Mouse (Mus musculus) midbrain, embryonic 15.5 days (tissue): ENCODE results near the gene Rarb. TPM values are rescaled to one million over a fixed set of nuclear protein-coding genes. Genes with fewer than 3 reads are reported as not detected.

Experiments
- ATAC-seq: fragments of 200-750 bp; cut with Nextera tagmentation; replicated peaks from 2 replicates; pipeline ENCODE4 v1.8.0; 2017; ENCODE audit warnings: moderate TSS enrichment
- H3K27ac ChIP-seq: fragments of 300-500 bp; sonication (generic); 2 replicates; pipeline ENCODE4 v1.5.1; 2015; ENCODE audit warnings: mild to moderate bottlenecking, inconsistent platforms
- H3K27me3 ChIP-seq: fragments of 300-500 bp; sonication (generic); replicated peaks from 2 replicates; pipeline ENCODE4 v1.6.1; 2015; ENCODE audit warnings: inconsistent platforms
- H3K36me3 ChIP-seq: fragments of 300-500 bp; sonication (generic); replicated peaks from 2 replicates; pipeline ENCODE4 v1.6.1; 2015; ENCODE audit warnings: inconsistent platforms
- H3K4me1 ChIP-seq: fragments of 300-500 bp; sonication (generic); 2 replicates; pipeline ENCODE4 v1.6.1; 2015; ENCODE audit warnings: inconsistent platforms
- H3K4me2 ChIP-seq: fragments of 300-500 bp; sonication (generic); 2 replicates; pipeline ENCODE4 v1.6.1; 2015; ENCODE audit warnings: inconsistent platforms, mild to moderate bottlenecking, moderate library complexity
- H3K4me3 ChIP-seq: fragments of 300-500 bp; sonication (generic); 2 replicates; pipeline ENCODE4 v1.5.1; 2015; ENCODE audit warnings: mild to moderate bottlenecking, inconsistent platforms
- H3K9ac ChIP-seq: fragments of 300-500 bp; sonication (generic); 2 replicates; pipeline ENCODE4 v1.6.1; 2015; ENCODE audit warnings: mild to moderate bottlenecking, inconsistent platforms
- H3K9me3 ChIP-seq: fragments of 300-500 bp; sonication (generic); 2 replicates; pipeline ENCODE4 v1.6.1; 2016; ENCODE audit warnings: inconsistent platforms
- WGBS: fragments of 180-500 bp; shearing (Covaris S2); methylation state at CpG from one replicate; pipeline ENCODE4 v1.1.7; 2015; ENCODE audit warnings: mixed read lengths; 5-methylcytosine and 5-hydroxymethylcytosine counted together
- polyA plus RNA-seq: library from polyadenylated mRNA; unstranded; fragments of >200 nt; fragmentation: Nextera tagmentation; extraction: Ambion mirVana; gene quantifications from 2 replicates; pipeline ENCODE4 v1.2.1, GENCODE M21; 2015

The Rarb gene
- polyA plus RNA-seq, 1 experiment from 2014 or later: 8.1 TPM

GRCm38 (mm10) chr14:16434396-16435171 lies 384.4 kb downstream of the Rarb start:
- peak; percentile 46 for ATAC-seq
- Histone ChIP-seq H3K36me3 (peaks cover 8% of the 10 kb centered on the region; the same call in 1 of the 2 replicates), H3K4me2 (no peak overlapping the region), H3K27me3 (no peaks in the 10 kb centered on the region), H3K4me3 (no peak overlapping the region), H3K9me3 (no peaks in the 10 kb centered on the region), H3K4me1 (no peaks in the 10 kb centered on the region), H3K27ac (no peak overlapping the region), H3K9ac (no peak overlapping the region)
- 54% methylated on average over 3 of the region's 3 CpGs for WGBS

GRCm38 (mm10) chr14:16433206-16433605 lies 385.8 kb downstream of the Rarb start:
- H3K4me1 ChIP-seq: no peaks in the 10 kb centered on the region
- 75% methylated on average over 2 of the region's 2 CpGs for WGBS
- H3K27me3 ChIP-seq: no peaks in the 10 kb centered on the region
- no peak overlapping the region for H3K4me2 ChIP-seq
- no peaks in the 10 kb centered on the region for H3K9me3 ChIP-seq
- no peak overlapping the region for H3K27ac ChIP-seq
- no peak overlapping the region for H3K4me3 ChIP-seq
- no peak for ATAC-seq
- H3K9ac ChIP-seq: no peak overlapping the region
- peaks cover 12% of the 10 kb centered on the region; the same call in 1 of the 2 replicates for H3K36me3 ChIP-seq

GRCm38 (mm10) chr14:16432550-16432949 lies 386.4 kb downstream of the Rarb start:
- Histone ChIP-seq H3K27me3 (no peaks in the 10 kb centered on the region), H3K36me3 (peaks cover 12% of the 10 kb centered on the region; the same call in 1 of the 2 replicates), H3K9ac (no peak overlapping the region), H3K27ac (no peak overlapping the region), H3K4me1 (no peaks in the 10 kb centered on the region), H3K4me3 (no peak overlapping the region), H3K4me2 (no peak overlapping the region), H3K9me3 (no peaks in the 10 kb centered on the region)
- ATAC-seq: no peak
- WGBS: 84% methylated on average over 3 of the region's 3 CpGs

- WGBS: 78% methylated on average over 4 of the region's 4 CpGs
Measured at GRCm38 (mm10) chr14:16431941-16432499, 386.9 kb downstream of the Rarb start.

GRCm38 (mm10) chr14:16427569-16427968 lies 391.4 kb downstream of the Rarb start:
- ATAC-seq: no peak
- H3K27me3 ChIP-seq: no peaks in the 10 kb centered on the region
- H3K27ac ChIP-seq: no peak overlapping the region
- H3K9ac ChIP-seq: no peak overlapping the region
- no peaks in the 10 kb centered on the region for H3K4me1 ChIP-seq
- H3K9me3 ChIP-seq: no peaks in the 10 kb centered on the region
- peaks cover 24% of the 10 kb centered on the region; the same call in 1 of the 2 replicates for H3K36me3 ChIP-seq
- no peak overlapping the region for H3K4me3 ChIP-seq
- WGBS: 77% methylated on average over 4 of the region's 4 CpGs
- H3K4me2 ChIP-seq: no peak overlapping the region

More at GRCm38 (mm10) chr14:16431941-16432499, 386.9 kb downstream of the Rarb start:
- Histone ChIP-seq H3K27ac (no peak overlapping the region), H3K36me3 (peaks cover 12% of the 10 kb centered on the region; the same call in 1 of the 2 replicates), H3K9ac (no peak overlapping the region), H3K4me3 (no peak overlapping the region), H3K27me3 (no peaks in the 10 kb centered on the region), H3K4me2 (no peak overlapping the region), H3K9me3 (no peaks in the 10 kb centered on the region), H3K4me1 (no peaks in the 10 kb centered on the region)
- no peak for ATAC-seq

GRCm38 (mm10) chr14:16414163-16414562 lies 404.8 kb downstream of the Rarb start:
- no peak overlapping the region for H3K4me2 ChIP-seq
- H3K4me3 ChIP-seq: no peak overlapping the region
- 83% methylated on average over 4 of the region's 4 CpGs for WGBS
- H3K9ac ChIP-seq: no peak overlapping the region
- no peaks in the 10 kb centered on the region for H3K27me3 ChIP-seq
- no peaks in the 10 kb centered on the region for H3K9me3 ChIP-seq
- H3K36me3 ChIP-seq: peaks cover 8% of the 10 kb centered on the region; the same call in 1 of the 2 replicates
- no peak overlapping the region for H3K27ac ChIP-seq
- no peak for ATAC-seq
- no peaks in the 10 kb centered on the region for H3K4me1 ChIP-seq

- H3K27ac ChIP-seq: no peak overlapping the region
- no peak overlapping the region for H3K4me2 ChIP-seq
- H3K9me3 ChIP-seq: no peaks in the 10 kb centered on the region
- 95% methylated on average over 4 of the region's 4 CpGs for WGBS
- no peak for ATAC-seq
- no peak overlapping the region for H3K4me3 ChIP-seq
- no peaks in the 10 kb centered on the region for H3K27me3 ChIP-seq
- H3K4me1 ChIP-seq: no peaks in the 10 kb centered on the region
- H3K9ac ChIP-seq: no peak overlapping the region
- peaks cover 26% of the 10 kb centered on the region for H3K36me3 ChIP-seq
Measured at GRCm38 (mm10) chr14:16405187-16405586, 413.8 kb downstream of the Rarb start.

GRCm38 (mm10) chr14:16384783-16385182 lies 434.2 kb downstream of the Rarb start:
- H3K27ac ChIP-seq: no peak overlapping the region
- H3K36me3 ChIP-seq: no peaks in the 10 kb centered on the region
- H3K9ac ChIP-seq: no peak overlapping the region
- no peaks in the 10 kb centered on the region for H3K4me1 ChIP-seq
- ATAC-seq: no peak
- H3K4me3 ChIP-seq: no peak overlapping the region
- no peak overlapping the region for H3K4me2 ChIP-seq
- no peaks in the 10 kb centered on the region for H3K9me3 ChIP-seq
- H3K27me3 ChIP-seq: no peaks in the 10 kb centered on the region
- WGBS: 67% methylated on average over 1 of the region's 1 CpGs
